Mouse (Mus musculus): ENCODE results near the gene Tenm4.

Gene Tenm4

DNA sequence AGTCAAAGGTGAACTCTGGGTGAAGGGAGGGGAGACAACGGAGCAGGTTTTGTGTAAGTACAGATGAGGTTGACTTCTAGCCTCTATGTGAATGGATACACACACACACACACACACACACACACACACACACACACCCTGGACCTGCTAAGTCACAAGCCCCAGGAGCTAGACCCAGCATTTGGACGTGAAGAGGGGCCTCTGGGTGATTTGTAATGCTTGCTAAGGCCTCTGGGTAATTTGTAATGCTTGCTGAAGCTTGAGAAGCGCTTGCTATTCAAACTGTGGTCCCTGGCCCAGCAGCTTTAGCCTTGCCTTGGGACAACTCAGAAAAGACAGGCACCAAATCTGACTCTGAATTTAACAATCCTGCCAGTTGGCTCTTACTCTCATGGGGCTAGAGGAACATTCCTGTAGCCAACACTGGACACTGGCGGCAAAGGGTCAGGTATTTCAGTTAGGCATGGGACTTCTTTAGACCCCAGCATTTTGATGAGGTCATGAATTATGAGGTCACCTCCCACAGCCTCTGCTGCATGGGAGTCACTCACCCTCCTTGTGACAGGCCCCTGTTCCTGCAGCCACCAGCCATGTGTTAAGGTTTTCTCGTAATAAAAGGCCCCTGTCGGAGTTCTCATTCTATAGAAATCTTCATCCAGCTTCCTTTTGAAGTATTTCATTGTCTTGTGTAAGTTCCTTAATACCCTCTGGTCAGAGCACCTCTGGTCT lies 237.3 kb downstream of the Tenm4 start:
- no peak for DNase-seq (ENCODE audit: low spot score in 2 of 2)

DNA sequence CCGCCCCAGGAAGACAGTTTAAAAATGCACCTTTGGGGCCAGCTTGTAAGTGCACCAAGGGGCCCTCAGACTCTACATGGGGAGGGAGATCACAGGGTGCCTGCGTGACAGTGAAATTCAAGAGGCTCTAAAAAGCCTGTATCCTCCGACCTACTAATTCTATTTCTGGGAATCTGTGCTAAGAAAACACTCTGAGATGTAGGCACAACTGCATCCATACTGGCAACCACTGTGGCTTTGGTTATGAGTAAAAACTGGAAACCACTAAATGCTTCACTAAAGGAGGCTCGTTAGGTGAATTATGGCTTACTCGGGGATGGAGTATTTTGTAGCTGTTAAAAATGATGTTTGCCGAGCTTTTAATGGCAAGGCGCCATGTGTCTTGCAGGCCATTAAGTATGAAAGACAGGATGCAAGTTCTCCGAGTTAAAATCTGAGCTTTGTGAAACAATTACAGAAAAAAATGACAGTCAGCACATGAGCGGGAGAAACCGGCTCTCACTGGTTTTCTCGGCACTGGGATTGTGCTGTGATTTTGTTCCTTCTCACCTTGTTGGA lies 238.4 kb downstream of the Tenm4 start:
- DNase-seq (ENCODE audit: low spot score in 2 of 2): no peak

DNA sequence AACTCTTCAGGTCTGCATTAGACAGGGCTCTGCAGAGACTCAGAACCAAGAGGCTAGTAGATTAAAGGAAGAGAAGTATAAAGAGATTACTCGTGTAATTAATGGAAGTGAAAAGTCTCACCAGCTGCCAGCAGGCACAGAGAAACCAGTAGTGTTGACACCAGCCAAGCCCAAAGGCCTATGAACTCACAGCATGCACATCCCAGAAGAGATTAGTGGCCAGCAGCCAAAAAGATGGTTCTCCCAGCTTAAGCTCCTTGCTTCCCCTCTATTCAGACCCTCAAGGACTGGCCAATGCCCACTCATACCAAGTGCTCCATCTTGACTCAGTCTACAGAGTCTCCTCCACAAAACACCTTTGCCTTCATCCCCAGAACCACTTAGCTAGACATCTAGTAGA lies 242.8 kb downstream of the Tenm4 start:
- peak in 1 of 2 experiments; percentile 17 for DNase-seq (ENCODE audit: low spot score in 2 of 2)

DNA sequence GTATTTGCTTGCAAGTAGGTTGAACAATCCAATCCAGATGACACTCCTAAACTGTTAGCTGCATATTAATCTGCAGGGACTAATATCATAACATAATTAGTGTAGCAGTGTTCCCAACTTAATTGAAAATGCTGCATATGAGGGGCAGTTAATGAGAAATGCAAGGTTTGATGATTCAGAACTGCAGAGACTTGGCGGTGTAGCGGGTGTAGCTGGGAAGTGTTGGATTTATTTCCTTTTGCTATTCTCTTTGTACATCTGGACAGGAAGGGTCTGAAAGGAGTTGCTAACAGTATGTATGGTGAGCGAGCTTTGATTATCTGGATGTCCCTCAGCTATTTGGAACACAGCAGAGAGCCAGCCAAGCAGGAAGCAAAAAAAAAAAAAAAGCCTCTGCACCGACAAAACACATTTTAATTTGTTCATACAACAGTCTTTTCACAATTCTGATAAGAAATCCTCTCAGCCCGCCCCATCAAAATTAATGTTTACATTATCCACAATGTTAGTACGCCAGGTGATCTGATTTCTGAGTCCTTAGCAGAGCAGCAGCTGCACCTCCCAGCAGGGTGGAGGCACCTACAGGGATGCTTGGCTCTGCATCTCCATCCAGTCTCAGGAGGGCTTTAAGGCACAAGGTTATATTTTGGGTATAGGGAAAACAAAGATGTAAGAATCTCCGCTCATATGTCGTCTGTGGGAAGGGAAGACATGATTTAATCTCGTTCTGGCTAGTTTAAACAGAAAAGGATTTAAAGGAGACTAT lies 243.4 kb downstream of the Tenm4 start:
- no peak for DNase-seq (ENCODE audit: low spot score in 2 of 2)

DNA sequence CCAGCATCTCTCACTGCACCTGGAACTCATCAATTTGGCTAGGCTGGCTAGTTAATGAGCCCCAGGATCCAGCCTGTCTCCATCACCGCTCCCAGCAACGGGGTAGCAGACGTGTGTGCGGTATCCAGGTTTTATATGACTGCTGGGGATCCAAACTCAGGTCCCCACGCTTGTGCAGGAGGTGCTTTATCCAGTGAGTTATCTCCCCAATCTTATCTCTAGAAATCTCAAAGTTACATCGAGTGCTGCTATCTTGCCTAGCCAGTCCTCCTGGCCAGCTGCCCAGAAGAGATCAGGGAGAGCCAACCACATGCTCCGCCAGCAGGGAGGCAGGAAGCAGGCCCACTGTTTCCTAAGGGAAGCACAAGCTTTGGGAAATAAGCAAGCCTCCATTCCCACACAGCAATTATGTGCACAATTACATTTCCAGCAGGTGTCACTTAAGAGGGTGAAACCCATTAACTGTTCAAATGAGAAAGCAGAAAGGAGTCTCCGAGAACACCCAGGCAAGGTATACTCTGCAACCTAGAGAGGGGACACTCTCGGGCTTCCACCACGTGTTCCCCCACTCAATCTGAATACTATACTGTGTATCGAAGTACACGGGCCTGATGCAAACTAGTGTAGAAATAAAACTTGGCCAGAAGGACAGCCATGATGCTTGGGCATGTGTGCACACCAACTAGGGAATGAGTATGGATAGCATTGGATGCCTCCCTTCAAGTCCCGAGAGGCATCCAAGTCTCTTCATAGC lies 246.4 kb downstream of the Tenm4 start:
- DNase-seq (ENCODE audit: low spot score in 2 of 2): peak in 1 of 2 experiments; percentile 72

DNA sequence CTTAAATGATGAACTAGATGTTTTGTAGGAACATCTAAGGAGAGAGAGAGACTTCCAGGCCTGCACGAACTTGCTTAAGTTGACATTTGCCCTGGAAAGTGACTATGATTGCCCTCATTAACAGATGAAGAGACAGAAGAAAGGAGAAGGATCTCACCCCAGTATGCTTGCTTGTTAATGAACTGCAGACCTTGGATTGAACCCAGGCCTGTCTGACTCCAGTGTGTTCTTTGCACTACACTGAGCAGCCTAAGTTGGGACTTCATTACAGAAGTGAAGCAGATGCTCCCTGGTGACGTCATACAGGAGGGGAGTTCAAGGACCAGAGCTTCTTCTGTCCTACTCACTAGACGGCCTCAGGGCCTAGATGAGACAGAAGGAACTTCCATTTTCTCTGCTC lies 247.1 kb downstream of the Tenm4 start:
- DNase-seq (ENCODE audit: low spot score in 2 of 2): no peak

DNA sequence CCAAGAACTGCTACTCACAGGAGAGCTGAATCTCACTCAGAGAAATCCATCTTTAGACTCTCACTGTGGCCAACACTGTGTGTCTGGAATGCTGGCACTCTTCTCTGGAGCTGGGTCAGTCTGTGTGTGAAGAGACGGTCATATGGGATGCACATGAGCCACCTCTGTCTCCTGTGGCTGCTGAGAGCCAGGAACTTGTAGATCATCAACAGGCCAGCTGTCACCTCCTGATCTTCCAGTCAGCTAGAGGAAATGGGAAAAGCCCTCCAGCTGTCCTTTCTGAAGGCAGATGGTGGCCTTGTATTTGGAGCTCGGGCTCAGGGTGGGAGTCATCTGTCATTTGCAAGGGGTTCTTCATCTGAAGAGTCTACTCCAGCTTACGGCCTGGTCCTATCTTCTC lies 249.0 kb downstream of the Tenm4 start:
- peak in 1 of 2 experiments; percentile 41 for DNase-seq (ENCODE audit: low spot score in 2 of 2)

DNA sequence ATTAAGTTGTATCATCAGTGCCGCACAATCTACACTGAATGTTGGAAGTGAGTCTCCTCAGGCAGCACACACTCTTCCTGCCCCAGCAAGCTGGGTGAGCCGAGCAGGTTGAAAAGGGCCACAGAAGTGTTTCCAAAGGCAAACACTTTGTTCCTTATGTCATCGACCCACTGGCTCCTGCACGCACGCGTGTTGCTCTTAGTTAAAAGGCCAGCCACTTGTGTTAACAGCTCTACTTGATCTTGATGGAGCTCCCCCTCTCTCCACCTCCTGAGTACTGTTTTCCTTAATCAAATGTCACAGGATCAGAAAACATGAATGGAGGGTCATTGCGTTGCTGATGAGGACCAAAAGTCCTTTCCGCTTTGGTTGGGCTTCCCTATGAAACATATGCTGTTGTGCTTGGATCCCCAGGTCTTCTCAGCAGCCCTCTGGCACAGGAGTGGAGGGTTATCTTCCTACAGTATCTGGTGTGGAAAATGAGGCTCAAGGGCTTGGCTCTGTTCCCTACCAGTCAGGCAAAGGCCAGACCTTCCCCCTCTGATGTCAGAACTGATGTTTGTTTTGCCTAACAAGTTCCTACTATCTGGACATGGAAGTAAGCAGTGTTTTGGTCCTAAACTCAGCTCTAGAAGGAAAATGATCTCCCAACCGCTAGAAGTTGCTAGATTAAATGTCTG lies 250.0 kb downstream of the Tenm4 start:
- peak in 1 of 2 experiments; percentile 34 for DNase-seq (ENCODE audit: low spot score in 2 of 2)

DNA sequence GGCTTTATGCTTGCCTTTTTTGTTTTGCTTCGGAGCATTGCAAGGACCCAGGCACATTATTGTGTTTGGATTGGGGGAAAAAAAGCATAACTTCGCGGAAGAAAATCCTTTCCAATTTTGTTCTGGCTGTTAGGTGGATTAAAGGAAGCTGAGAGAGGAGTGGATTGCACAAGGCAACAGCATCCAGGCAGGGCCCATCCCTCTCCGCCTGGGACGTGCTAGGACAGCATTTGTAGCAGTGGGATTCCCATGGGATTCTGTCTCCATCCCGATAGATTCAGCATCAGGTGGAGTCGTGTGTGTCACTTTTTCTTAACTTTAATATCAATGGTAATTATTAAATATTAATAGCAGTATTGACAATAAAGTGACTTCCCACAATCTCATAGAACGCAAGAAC lies 255.9 kb downstream of the Tenm4 start:
- DNase-seq (ENCODE audit: low spot score in 2 of 2): no peak

DNA sequence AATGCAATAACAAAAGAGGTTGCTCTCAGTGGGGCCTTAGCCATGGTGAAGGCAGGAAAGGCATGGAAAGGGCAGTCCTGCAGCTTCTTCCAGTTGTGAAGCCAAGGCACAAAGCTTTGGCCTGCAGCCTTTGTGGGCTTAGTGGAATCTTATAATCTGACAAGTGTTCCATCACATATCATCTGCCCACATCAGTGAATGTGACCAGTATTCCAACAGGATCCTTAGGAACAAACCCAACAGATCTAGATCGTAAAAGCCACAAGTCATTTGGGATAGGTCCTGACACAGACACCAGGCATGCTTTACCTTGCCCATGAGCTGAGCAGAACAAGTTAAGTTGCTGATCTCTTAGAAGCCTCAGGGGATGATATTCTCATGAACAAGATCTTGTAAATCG lies 262.3 kb downstream of the Tenm4 start:
- DNase-seq (ENCODE audit: low spot score in 2 of 2): no peak

DNA sequence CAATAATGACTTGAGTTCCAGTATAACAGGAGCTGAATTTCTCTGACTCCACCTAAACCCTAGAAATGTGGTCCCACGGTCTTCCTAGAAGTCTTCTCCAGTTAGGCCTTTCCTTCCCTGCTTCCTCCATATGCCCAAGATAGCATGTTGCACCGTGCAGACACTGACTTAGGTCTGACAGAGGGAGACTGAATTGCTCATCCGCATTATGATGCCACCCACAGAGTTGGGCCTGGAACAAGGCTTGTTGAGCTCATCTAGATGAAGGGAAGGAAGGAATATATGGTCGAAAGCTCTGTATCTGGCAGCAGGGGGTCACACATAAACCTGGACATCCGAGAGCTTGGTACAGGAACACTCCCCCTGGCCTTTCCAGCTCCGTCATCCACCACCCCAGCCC lies 267.3 kb downstream of the Tenm4 start:
- DNase-seq (ENCODE audit: low spot score in 2 of 2): no peak

DNA sequence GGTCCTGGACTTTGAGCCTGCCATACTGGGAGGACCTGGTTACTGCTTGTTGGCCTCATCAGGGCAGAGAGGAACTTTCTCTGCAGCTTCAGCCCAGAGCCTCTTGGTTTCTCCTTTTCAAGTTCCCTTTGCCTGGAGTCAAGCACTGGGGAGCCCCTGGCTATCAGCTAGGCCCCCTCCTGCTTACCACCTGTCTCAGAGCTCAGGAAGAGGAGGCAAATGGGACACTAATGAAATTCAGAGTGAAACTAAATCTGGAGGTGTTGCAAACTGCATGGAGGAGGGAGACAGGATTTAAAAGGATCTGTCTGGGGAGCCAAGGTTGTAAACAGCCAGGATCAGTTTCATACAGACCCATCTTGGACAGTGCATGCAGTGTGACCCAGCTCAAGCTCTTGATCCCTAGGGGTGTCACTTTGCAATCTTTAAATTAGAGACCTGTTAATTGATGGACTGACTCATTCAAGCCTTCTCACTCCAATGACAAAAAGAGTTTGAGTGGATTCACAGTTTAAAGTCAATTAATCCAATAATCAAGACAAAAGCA lies 269.2 kb downstream of the Tenm4 start:
- DNase-seq (ENCODE audit: low spot score in 2 of 2): no peak

DNA sequence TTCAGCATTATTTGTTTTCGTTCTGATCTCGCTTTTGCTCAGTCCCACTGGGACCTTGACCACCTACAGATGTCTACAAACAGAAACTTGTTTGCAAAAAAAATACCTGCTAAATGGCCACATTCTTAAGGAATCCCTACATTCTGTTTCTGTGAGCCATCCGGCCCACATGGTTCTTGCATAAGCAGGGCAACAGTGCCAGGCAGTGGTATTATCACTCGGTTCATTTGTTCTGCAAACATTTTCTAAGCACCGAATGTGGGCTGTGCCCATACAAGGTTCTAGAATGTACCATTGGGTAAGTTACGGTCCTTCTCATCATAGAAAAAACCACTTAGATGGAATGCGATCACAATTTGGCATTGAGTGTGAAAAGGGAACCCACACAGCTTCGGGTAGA lies 274.7 kb downstream of the Tenm4 start:
- no peak for DNase-seq (ENCODE audit: low spot score in 2 of 2)

DNA sequence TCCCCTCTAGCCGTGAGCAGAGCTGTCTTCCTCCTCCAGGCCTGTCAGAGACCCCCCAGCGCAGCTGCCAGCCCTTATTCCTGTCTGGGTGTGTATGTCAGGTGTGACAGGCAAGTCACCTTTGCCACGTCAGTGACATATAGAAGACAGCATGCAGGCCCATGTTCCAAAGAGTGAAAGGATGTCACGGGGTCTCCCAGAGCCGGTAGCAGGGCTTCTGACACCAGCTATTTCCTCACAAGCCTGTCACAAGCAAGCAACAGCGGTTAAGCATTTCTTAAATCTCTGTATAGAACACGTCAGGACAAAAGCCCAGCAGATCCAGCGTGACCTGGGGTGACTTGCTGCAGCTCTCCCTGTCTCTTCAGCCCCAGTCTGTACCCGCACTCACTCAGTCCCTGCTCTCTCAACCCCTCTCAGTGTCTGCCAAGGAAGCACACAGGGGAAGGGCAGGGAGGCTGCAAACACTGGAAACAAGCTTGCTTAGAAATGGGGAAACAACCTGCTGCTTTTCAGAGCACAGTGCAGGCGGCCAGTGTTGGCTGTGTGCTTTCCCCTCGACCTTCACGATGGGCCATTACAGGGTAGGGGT lies 276.9 kb downstream of the Tenm4 start:
- DNase-seq (ENCODE audit: low spot score in 2 of 2): no peak

DNA sequence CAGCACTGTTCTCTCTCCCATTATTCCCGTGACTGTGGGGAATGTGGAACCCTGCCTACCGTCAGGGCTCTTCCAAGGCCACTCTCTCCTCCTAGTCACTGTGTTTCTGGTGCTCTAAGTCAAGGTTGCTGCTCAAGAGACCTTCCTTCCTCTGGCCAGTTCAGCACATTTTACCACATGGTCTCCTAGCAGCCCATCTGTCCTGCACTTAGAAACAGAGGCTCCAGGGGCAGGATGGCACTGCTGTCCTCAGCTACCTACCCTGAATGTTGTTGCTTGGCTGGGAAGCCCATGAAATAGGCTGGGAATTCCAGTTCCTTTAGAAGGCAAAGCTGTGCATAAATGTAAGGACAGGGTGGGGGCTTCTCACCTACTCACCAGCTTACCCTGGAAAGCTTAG lies 284.9 kb downstream of the Tenm4 start:
- no peak for DNase-seq (ENCODE audit: low spot score in 2 of 2)

DNA sequence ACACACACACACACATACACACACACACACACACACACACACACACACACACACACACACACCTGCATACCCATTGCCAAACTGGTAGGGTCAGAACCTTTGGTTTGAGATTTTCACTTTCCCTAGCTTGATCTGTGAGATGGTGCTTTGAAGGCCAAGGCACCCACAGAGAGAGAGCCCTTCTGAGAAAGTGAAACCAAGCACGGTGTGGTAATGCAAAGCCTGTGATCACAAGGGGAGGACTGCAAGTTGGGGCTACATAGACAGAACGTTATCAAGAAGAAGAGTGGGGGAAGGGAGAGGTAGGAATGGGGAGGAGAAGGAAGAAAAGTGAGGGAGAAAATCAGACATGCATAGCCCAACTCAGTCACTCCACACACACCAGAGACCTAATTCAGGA lies 285.6 kb downstream of the Tenm4 start:
- DNase-seq (ENCODE audit: low spot score in 2 of 2): no peak

DNA sequence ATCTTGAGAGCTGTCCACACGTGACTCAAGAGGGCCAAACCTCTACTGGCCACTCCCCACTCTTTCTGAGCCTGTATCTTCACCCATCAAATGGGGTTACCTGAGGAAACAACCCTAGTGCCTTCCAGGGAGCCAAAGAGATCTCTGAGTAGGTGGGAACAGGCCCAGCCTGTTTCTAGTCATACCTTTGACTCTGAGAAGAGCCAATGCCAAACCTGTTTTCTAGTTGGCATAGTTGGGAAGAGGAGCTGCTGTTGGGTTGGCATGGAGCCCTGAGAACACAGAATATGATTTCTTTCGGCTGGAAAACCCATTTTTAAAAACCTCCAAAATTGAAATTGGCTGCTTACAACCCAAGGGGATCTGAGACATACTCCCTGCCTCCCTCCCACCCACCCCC lies 286.8 kb downstream of the Tenm4 start:
- no peak for DNase-seq (ENCODE audit: low spot score in 2 of 2)

DNA sequence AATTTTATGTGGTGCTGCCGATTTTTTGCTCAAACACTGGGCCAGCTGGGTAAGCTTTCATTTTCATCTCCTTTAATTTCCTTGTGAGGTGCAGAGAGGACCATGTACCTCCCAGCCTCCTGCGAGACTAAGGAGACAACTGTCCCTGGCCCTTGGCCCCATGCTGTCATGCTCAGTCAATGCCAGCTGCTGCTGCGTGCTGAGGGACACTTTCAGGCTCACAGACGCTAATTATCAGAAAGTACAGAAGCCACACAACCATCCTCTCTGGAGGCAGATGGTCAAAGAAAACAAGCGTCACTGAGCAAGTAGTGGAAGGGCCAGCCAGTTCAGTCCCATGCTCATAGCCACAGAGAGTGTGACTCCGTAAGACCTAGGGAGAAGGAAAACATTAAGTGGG lies 287.9 kb downstream of the Tenm4 start:
- no peak for DNase-seq (ENCODE audit: low spot score in 2 of 2)

DNA sequence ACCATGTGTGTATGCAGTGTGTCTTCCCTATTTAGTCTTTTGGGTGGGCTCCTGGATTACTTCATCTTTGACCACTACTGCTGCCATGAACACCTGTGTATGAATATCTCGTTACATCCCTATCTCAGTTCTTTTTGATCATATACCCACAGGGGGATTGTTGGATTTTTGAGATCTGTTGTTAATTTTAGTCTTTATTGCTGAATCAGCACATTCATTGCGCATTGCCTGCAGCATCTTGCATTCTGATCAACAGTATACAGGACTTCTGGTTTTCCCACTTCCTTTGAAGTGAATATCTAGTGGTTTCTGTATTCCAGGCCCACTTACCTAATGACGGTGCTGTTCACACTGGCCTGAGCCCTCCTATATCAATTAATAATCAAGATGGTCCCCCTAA lies 295.7 kb downstream of the Tenm4 start:
- no peak for DNase-seq (ENCODE audit: low spot score in 2 of 2)

DNA sequence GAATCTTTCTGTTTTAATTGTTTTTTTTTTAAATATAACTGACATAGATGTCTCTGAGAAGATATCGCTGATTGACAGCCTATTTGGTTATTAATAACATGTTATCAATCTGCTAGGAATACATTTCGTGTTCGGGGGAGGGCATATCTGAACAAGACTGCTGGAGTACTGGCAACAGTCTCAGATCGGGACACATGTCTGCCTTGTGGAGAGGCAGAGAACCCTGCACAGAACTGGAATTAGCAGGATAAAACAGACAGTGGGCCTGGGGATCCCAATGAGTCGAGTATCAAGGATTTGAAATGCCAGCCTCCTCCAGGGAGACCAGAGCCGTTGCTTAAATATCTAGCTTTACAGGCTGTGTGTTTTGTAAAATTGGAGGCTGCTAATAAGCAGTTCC lies 299.8 kb downstream of the Tenm4 start:
- no peak for DNase-seq (ENCODE audit: low spot score in 2 of 2)

DNA sequence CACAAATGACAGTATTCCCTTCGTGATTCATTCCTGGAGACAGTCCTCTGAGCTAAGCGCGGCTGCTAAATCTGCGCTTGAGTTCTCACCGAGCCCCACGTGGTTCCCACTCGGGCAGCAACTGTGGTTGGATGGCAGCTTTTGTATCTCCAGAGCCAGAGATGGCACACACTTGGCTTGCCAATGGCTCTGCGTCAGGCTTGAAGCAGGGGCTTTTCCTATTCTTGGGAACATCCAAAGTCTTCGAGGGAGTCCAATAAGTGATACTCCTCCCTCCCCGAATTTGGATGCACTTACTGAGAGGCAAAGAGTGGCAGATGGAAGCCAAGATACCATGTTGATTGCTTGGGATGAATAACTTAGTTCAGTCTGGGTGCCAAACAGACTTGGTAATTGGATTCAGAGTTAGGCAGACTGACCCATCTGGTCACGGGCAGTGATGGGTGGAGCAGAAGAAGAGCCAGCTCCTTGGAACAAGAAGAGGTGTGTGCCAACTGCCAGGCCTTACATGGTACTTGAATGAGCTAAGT lies 303.6 kb downstream of the Tenm4 start:
- peak in 1 of 2 experiments; percentile 74 for DNase-seq (ENCODE audit: low spot score in 2 of 2)
